Mouse (Mus musculus): Measurements from ENCODE around the gene Pten.
"Not testable (repeated sequence)": the region's sequence is repeated elsewhere in the genome, so short reads cannot be mapped to it uniquely, and the experiment has no call there.

Pten gene

DNA sequence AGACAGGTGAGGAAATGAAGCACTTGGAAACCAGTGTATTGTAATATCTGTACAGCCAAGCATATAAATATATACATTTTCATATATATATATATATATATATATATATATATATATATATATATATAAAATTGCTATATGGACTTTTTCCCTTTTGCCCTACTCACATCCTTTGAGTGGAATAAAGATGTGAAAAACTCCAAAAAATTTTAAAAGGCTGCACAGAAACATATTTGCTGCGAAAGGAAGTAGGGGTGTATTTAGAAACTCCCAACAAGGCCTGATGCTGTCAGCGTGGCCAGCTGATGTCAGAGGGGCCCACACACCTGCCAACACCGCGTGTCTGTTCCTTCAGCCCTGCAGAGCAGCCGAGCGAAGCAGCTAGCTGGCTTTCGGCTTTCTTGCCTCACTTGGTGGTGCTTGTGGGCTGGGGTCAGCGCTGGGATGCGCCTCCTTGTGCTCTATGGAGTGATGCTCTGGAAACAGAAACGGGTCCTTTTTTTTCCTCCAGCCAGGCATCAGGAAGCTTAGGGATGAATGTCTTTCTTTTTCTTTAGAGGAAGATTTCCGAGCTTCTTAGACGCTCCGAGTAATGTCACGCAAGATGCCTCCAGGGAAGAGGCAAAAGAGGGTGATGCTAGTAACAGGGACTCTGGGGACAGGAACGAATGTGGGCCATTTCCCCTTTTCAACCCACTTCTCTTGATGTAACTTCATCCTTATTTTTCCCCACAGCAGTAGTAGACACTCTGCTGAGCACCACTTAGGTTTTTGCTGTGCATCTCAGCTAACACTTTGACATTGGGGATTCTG is 2.9 kb upstream of the Pten start:
- peak; percentile 18 to 60 for DNase-seq (ENCODE audit: low spot score in 2 of 2)

DNA sequence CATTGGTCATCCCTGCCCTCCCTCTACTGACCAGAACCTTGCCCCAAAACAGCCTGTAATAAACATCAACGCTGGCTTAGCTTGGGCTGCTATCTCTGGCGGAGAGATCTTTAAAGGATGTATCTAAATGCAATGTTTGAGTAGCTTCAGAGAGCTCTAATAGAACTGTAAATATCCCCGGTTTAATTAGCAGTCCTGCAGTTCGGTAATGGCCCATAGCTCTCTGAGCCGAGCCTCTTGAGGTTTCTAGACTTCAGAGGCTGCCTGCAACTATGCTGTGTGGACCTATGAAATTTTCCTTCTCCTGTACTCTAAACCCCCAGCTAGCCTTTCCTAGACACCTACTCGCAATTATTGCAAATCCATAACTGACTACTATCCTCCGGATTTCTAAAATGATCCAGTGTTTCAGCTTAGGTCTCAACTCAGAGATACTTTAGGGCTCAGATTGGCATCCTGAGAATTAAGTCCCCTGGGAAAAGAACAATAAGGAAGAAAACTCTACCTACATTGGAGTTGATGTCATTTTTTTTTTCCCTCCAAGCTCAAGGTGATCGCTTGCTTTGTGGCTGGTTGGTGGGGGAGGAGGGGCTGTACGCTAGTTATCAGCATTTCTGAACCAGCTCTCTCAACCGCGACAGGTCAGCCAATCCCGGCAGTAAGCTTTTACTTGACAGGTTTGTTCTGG is 2.0 kb upstream of the Pten start:
- no peak for DNase-seq (ENCODE audit: low spot score in 2 of 2)

DNA sequence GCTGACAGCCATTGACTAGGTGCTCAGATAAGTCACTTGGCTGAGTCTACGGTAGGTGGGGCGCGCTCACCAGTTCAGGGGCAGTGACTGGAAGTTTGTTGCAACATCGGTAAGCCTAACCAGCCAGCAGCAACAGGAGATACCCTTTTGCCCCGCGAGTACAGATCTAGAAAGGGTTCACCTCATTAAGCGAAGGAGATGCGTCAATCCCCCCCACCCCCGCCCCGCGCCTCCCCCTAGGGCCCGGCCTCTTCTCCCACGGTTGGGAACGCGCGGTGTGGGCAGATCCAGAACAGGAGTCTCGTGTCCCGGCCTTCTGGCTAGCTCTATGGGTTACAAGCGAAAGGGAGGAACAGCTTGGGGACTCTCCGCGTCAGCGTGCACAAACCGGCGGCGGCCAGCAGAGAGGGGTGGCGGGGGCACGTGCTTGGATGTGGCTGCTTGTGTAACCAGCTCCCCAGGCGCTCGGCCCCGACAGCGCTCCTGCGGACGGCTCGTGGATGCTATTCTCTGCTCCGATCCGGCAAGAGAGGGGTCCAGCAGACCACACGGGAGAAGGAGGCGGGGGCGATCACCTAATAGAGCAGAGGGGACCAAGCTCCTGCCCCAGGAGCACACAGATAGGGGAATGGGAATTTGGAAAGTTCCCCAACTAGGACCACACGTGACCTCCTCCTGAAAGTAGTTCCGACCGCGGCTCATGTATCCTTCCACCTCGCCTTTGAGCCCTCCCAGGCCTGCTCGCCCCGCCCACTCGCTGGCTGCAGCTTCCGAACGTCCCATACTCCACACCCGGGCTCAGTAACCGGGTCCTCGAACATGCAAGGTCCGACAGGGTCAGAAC is 1.3 kb upstream of the Pten start:
- DNase-seq (ENCODE audit: low spot score in 2 of 2): peak; percentile 92 to 96

DNA sequence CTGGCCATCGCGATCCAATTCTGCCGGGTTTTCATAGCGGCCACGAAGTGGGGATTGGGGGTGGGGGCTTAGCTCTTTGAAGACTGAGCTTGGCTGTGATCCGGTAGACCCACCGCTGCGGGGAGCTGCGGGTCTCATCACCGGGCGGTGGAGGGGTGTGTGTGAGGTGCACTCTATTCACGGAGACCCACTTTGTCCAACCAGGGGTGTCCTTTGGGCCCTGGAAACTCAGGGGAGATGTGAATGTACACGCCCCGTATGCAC is 729 bp upstream of the Pten start:
- no peak for DNase-seq (ENCODE audit: low spot score in 2 of 2)

DNA sequence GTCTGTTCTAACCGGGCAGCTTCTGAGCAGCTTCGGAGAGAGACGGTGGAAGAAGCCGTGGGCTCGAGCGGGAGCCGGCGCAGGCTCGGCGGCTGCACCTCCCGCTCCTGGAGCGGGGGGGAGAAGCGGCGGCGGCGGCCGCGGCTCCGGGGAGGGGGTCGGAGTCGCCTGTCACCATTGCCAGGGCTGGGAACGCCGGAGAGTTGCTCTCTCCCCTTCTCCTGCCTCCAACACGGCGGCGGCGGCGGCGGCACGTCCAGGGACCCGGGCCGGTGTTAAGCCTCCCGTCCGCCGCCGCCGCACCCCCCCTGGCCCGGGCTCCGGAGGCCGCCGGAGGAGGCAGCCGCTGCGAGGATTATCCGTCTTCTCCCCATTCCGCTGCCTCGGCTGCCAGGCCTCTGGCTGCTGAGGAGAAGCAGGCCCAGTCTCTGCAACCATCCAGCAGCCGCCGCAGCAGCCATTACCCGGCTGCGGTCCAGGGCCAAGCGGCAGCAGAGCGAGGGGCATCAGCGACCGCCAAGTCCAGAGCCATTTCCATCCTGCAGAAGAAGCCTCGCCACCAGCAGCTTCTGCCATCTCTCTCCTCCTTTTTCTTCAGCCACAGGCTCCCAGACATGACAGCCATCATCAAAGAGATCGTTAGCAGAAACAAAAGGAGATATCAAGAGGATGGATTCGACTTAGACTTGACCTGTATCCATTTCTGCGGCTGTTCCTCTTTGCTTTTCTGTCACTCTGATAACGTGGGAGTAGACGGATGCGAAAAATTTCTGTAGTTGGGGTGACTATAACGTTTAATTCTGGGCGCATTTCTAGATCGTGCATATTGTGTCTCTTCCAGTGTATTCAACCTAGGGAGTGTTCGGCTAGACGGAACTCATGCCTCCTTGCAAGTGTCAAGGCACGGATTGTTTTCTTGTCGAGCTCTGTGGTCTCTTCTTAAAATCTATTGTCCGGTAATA is 815 bp downstream of the Pten start:
- peak; percentile 67 to 70 for DNase-seq (ENCODE audit: low spot score in 2 of 2)

DNA sequence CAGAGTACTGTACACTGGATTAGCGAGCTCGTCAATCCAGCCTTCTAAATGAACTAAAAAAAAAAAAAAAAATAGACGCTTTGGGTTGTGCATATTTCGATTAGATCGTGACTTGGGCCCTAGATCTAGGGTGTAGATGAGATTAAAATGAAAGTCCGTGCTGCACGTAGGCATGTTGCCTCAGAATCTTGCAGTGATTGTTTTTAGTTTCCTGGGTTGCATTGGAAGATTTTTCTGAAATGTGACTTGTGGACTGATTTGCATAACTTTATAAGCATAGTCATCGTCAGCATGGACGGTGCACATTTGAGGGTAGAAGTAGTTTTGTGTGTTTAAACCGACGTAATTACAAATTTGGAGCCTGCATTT is 1.5 kb downstream of the Pten start:
- DNase-seq (ENCODE audit: low spot score in 2 of 2): no peak

DNA sequence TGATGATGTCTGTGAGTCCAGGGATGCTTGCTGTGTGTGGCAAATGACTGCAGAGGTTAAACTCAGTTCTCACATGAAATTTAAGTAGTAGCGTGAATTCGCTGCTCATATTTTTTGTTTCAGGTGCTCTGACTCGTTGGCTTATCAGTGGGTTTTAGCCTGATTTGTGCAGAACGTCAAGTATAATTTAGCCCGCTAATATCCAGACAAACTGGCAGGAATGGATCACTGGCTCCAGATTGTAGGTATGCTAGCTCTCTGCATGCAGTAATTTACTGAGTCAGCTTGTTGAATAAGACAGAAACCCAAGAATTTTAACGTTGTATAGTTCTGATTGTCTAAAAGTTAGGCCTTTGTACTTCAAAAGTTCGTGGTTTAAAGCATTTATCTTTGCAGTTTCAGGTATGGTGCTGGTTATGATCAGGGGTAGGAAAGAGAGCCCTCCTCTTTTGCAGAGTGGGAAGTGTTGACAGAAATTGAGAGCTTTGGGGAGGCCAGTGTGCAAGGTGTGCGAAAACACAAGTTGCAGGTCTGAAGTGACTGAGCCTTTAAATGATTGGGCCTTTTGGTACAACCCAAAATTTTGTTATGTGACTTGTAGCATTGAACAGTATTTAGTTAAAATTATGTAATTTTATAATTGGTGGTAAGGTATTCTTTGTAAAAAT is 2.2 kb downstream of the Pten start:
- no peak for DNase-seq (ENCODE audit: low spot score in 2 of 2)

DNA sequence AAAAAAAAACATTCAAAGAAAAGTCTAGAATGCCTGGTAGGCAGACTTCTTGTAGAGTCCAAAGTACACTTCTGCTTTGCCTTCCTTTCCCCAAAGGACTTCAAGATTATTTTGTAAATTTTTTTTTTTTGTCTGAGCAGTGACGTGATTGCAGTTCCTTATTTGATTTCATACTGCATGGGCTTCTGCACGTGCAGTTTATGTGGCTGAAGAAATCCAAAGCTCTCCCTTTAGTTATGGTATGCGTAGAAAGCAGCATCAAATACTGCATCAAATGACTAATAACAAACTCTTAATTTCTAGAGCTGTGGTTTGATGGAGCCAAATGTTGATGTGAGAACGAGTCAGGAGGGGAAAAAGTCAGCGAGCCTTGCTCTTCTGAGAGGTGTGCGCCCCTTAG is 3.2 kb downstream of the Pten start:
- DNase-seq (ENCODE audit: low spot score in 2 of 2): no peak

DNA sequence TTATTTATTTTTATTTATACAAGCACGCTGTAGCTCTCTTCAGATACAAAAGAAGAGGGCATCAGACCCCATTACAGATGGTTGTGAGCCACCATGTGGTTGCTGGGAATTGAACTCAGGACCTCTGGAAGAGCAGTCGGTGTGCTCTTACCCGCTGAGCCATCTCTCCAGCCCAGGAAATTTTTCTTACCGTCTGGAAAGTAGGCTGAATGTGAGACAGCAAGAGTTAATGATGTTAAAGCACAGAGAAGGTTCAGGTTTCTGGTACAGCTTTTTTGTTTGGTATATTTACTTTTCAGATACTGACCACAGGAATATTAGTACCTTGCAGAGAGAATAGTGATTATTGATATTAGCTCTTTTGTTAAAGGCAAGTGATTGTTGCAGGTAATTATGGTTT is 3.9 kb downstream of the Pten start:
- no peak for DNase-seq (ENCODE audit: low spot score in 2 of 2)

DNA sequence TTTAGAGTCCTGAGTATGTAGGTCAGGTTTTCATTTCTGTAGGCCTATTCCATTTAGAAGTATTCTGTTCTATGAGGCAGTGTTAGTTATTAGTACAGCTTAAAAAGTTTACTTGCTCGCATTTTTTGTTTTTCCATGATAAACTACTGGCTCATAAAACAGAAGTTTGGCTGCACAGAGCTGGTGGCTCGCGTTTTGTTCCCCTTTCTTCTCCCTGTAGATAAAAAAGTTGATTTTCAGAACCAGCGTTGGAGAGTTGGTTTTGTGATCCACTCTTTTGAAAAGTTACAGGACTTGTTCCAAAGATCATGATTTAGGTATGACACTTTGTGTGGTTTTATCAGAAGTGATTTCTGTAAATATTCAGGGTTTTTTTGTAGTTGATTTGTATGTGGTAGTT is 5.2 kb downstream of the Pten start:
- no peak for DNase-seq (ENCODE audit: low spot score in 2 of 2)

DNA sequence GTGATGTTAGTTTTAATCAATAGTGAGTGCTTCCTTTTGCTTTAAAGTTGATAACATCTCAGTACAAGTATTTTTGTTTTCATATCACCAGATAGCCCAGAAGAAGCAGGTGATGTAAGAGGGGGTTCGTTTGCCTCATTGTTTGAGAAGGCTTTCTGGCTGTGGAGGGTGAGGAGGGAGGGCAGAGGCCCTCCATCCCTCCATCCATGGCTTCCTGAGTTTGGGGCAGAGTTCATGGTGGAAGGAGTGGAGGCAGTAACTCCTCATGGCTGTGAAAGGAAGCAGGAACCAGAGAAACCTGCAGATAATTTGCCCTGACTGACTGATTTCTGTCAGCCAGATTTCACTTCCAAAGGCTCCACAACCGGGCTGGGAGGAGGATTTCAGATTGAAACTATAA is 21.1 kb downstream of the Pten start:
- DNase-seq (ENCODE audit: low spot score in 2 of 2): no peak

DNA sequence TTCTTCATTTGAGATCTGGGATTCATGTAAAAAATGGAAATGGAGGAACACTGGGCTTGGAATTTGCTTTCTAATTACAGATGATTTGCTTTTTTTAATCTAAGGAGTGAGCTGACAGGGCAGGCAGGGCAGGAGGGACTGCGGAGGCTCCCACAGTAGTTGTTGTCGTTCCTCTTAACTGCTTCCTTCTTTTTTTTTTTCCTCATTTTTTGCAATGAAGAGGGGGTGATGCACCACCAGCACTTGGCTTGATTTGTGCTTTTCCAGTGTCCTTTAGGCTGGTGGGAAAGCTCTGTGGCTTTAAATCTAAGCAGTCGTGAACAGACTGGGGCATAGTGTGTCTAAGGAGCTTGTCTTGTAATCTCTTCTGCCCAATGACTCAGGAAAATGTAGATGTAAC is 21.8 kb downstream of the Pten start:
- DNase-seq (ENCODE audit: low spot score in 2 of 2): no peak

DNA sequence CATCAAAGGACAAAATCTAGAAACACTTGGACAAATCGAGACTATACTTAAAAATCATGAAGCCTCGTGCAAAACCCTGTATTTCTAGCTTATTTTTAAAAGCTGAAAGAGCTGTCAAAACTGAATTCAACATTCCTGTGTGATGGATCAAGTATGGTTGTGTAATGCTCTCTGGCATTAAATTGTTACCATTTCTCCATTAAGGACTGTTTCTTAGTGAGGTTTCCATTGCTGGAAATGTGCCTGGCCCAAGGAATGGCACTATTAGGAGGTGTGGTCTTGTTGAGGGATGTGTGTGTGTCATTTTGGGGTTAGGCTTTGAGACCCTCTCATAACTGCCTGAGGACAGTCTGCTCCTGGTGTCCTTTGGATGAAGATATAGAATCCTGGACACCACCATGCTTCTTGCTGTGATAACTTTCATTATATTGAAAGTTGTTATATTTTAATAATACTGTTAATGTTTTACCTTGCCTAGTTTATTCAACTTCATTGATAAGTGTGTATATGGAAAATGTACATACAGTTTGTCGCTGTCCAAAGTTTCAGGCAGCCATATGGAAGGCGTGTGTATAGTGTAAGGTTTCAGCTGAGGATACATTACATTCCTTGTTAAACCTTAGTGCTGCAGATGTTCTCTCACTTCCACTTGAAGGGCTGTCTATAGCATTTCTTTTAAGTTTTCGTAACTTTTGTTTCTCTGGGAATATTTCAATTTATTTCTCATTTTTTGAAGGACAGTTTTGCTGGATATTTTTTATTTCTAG is 24.2 kb downstream of the Pten start:
- no peak for DNase-seq (ENCODE audit: low spot score in 2 of 2)

DNA sequence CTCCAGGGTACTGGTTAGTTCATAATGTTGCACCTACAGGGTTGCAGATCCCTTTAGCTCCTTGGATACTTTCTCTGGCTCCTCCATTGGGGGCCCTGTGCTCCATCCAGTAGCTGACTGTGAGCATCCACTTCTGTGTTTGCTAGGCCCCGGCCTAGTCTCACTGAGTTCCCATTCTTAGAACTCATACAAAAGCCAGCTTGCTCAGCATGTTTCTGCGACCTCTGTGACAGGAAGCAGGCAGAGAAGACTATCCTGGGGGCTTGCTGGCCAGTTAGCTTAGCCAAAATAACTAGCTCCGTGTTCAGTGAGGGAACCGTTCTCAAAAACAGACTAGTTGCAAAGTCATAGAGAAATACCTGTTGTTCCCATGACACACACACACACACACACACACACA is 30.1 kb downstream of the Pten start:
- DNase-seq (ENCODE audit: low spot score in 2 of 2): not testable (repeated sequence)

DNA sequence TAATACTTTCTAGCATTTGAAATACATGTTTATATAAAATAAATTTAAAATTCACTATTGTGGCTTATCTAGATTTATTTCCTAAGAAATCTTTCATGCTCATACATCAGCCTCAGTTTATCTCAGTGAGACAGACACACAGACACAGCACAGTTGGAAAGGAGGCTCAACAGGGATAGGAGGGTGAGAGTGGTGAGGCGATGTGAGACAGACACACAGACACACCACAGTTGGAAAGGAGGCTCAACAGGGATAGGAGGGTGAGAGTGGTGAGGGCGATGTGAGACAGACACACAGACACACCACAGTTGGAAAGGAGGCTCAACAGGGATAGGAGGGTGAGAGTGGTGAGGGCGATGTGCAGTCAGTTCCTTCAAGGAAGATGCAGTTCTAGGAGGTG is 30.7 kb downstream of the Pten start:
- DNase-seq (ENCODE audit: low spot score in 2 of 2): not testable (repeated sequence)

DNA sequence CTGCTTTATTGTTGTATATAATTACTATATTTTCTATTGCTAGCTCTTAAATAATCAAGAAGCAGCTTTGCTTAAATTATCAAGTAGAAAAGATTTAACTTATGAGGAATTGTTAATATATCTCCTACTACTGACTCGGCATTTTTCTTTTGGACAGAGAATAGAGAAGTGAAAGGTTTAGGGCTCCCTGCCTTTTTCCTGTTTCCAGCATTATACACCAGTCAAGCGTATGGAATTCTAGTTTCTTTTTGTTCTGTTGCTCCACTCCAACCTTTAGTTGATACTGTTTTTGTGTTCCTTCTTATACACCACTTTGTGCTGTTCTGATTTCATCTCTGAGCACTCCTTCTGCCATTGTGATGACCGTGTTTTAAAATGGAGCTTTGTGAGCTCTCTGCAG is 32.2 kb downstream of the Pten start:
- no peak for DNase-seq (ENCODE audit: low spot score in 2 of 2)

DNA sequence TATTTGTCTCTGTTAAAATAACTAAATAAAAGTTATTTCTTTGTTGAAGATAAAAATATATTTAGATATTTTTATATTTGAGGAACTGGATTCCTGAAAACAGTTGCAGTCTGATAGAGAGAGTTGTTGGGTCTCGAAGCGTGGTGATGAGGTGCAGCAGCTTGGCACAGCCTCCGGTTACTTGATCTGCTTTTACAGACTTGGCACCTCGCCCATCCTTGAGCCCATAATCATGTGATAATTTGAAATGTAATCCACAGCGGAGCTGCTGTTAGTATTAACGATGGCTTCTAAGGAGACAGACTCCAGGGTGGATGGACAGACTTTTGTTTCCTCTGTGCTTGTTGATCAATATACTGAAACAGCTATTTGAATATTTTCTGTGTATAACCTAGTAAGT is 35.3 kb downstream of the Pten start:
- DNase-seq (ENCODE audit: low spot score in 2 of 2): peak in 1 of 2 experiments; percentile 36

DNA sequence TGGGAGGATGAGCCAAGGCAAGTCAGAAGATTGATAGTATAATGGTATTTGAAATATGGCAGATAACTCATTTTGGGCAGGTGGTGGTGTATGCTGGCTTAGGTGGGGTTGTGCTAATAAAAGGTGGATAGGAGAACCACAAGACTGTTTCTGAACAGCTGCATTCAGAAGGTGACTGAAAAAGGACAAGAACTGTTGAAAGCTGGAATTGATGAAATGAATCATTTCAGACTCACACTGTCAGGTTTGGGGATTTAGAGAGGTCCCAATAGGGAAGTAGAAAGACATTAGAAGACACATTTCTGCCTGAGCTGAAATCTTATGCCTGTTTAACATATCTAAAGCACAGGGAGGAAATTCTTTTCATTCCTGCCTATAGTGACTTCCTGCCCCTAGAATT is 36.6 kb downstream of the Pten start:
- no peak for DNase-seq (ENCODE audit: low spot score in 2 of 2)

DNA sequence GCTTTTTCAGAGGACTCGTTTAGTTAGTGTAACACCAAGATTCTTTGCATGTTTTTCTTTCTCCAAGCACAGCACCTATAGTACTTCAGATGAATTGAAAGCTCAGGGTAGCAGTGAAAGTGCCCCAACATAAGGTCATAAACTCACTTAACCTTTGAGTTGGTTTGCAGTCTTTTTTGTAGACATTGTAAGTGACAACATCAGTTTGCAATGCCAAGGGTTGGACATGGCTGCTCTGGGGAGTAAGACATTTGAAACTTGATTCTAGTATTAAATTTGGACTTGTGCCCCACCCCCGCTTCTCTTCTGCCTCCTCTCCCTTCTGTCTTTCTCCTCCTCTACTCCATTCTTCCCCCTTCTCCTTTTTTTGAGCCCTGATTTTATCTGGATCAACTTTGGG is 43.3 kb downstream of the Pten start:
- DNase-seq (ENCODE audit: low spot score in 2 of 2): no peak

DNA sequence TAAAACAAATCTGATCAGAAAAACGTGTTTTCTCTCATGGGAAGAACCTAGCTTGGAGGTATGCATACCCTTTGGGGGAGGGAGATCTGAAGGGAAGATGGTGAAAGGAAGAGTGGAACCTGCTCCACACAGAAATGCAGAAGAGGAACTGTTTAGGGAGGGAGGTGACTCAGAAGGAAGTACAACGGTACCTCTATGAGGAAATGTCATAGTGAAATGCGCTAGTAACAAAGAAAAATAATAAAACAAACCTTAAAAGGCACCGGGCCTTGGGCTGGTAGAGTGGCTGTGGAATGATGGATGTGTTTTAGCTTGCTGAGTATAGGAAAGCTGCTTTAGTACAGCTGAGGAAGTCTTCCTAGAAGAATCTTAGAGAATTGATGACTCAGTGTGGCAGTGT is 47.4 kb downstream of the Pten start:
- no peak for DNase-seq (ENCODE audit: low spot score in 2 of 2)
